Mouse (Mus musculus): ENCODE results near the gene Eya2. TPM values are rescaled to one million over a fixed set of nuclear protein-coding genes. Genes with fewer than 3 reads are reported as not detected.
A peak's percentile ranks its signal among the peaks of the same experiment; 100 is the strongest.
"Not testable (repeated sequence)": the region's sequence is repeated elsewhere in the genome, so short reads cannot be mapped to it uniquely, and the experiment has no call there.

Gene Eya2
- polyA plus RNA-seq, 1 experiment: 6.0 TPM

DNA sequence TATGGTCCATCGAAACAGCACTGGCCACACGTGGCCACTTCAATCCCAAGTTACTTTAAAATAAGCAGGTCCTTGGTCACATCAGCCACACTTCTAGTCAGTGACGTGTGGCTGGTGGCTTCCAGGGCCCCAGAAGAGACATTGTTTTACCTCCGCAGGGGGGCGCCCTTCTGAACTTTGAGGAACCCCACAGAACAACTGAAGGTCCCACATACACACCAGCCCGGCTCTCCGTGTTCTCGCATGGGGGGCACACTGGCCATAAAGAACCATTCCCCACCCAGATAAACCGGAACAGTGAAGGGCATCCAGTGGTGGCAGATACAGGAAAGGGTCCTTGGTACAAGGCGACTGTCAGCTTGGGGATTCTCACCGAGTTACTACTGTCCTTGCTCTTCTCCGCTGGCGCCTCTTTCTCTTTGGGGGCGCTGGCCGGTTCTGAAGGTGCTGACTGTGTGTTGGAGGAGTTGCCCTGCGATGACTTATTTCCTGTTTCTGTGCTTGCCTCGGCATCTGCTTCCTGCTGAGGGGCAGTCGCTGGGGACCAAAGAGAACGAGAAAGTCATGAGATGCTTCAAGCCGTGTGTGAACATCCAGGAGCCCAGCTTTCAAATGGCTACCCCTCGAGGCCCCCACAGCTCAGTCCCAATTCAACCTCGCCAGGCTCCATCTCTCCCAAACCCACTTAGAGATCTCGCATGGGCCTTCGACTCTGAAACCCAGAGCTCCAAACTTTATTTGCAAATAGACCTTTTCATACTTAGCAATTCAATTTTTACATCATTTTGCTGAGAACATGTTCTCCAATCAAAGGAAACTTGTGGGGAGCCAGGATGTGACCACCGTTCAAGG, 197.8 kb downstream of the Eya2 start:
- peak overlapping the region; percentile 65 for H3K27ac ChIP-seq (ENCODE audit: insufficient read depth, low read length)
- no peak for TF ChIP-seq POLR2A (IDR thresholded peaks at IDR 0.05; ENCODE audit: low read depth, low read length)
- TF ChIP-seq CTCF (IDR thresholded peaks at IDR 0.05; ENCODE audit: extremely low read depth, insufficient read depth, insufficient read length, insufficient replicate concordance): no peak
- peaks cover 46% of the 10 kb centered on the region for H3K36me3 ChIP-seq (ENCODE audit: control insufficient read depth, insufficient read depth, low read length)
- H3K27me3 ChIP-seq (ENCODE audit: control insufficient read depth, insufficient read depth, low read length): no peaks in the 10 kb centered on the region
- H3K4me3 ChIP-seq (ENCODE audit: extremely low read depth, insufficient read depth, insufficient read length): no peak overlapping the region
- H3K4me1 ChIP-seq (ENCODE audit: control insufficient read depth, insufficient read depth, insufficient read length): peaks cover 10% of the 10 kb centered on the region; the same call in 1 of the 2 replicates
- DNase-seq (ENCODE audit: low read depth in 1 of 2, low spot score in 2 of 2): peak; percentile 26 to 59
- 35% methylated on average over 25 of the region's 25 CpGs for WGBS

DNA sequence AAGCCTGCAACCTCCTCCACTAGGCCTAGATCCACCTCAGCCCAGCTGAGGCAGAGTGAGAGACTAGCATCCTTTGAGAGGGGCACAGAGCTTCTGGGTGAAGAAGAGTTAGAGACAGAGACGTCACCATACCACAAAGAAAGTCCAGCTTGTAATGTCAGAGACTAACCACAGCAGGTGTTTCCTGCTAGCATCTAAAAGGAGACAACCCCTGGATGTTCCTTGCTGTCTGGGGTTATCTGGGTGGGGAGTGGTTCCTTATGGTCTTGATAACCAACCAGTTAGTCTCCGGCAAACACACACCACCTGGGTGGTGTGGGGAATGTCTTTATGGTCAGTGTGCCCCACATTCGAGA, 198.4 kb downstream of the Eya2 start:
- H3K36me3 ChIP-seq (ENCODE audit: control insufficient read depth, insufficient read depth, low read length): peaks cover 50% of the 10 kb centered on the region
- peak in 1 of 2 experiments; percentile 49 for DNase-seq (ENCODE audit: low read depth in 1 of 2, low spot score in 2 of 2)
- peaks cover 10% of the 10 kb centered on the region; the same call in 1 of the 2 replicates for H3K4me1 ChIP-seq (ENCODE audit: control insufficient read depth, insufficient read depth, insufficient read length)
- H3K27ac ChIP-seq (ENCODE audit: insufficient read depth, low read length): peak overlapping the region; percentile 65
- no peaks in the 10 kb centered on the region for H3K27me3 ChIP-seq (ENCODE audit: control insufficient read depth, insufficient read depth, low read length)
- WGBS: 6% methylated on average over 3 of the region's 3 CpGs
- no peak for TF ChIP-seq CTCF (IDR thresholded peaks at IDR 0.05; ENCODE audit: extremely low read depth, insufficient read depth, insufficient read length, insufficient replicate concordance)
- TF ChIP-seq POLR2A (IDR thresholded peaks at IDR 0.05; ENCODE audit: low read depth, low read length): no peak
- H3K4me3 ChIP-seq (ENCODE audit: extremely low read depth, insufficient read depth, insufficient read length): no peak overlapping the region

DNA sequence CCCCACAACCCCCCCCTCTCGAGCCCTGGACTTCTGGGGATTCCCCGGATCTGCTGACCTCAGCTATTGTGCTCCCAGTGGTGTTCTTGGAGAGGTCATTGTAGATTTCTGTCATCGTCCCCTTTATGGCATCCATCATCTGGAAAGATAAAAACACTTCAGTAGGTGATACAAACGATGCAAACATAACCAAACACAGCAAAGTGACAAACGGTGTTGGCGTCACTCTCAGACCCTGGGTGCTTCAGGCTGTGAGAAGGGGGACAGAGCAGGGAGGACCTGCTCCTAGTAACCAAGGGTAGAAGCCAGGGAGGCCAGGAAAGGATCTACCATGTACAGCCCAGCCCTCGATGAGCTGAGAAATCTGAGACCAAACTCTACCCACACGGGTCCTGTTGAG, 203.0 kb downstream of the Eya2 start:
- H3K27ac ChIP-seq (ENCODE audit: insufficient read depth, low read length): no peak overlapping the region
- no peak overlapping the region for H3K4me3 ChIP-seq (ENCODE audit: extremely low read depth, insufficient read depth, insufficient read length)
- TF ChIP-seq POLR2A (IDR thresholded peaks at IDR 0.05; ENCODE audit: low read depth, low read length): no peak
- TF ChIP-seq CTCF (IDR thresholded peaks at IDR 0.05; ENCODE audit: extremely low read depth, insufficient read depth, insufficient read length, insufficient replicate concordance): no peak
- 89% methylated on average over 8 of the region's 8 CpGs for WGBS
- DNase-seq (ENCODE audit: low read depth in 1 of 2, low spot score in 2 of 2): no peak
- no peaks in the 10 kb centered on the region for H3K27me3 ChIP-seq (ENCODE audit: control insufficient read depth, insufficient read depth, low read length)
- peaks cover 36% of the 10 kb centered on the region for H3K36me3 ChIP-seq (ENCODE audit: control insufficient read depth, insufficient read depth, low read length)
- peaks cover 3% of the 10 kb centered on the region; the same call in 1 of the 2 replicates for H3K4me1 ChIP-seq (ENCODE audit: control insufficient read depth, insufficient read depth, insufficient read length)

DNA sequence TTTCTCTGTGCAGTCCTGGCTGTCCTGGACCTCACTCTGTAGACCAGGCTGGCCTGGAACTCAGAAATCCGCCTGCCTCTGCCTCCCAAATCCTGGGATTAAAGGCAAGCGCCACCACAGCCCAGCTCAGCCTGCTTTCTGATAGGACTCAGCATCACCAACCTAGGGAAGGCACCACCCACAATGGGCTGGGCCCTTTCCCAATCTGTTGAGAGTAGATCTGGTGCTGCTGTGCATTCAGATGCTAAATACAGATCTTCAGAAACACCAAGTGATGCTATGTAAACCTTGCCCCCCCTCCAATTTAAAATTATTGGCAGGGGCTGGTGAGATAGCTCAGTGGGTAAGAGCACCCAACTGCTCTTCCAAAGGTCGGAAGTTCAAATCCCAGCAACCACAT, 205.3 kb downstream of the Eya2 start:
- 97% methylated on average over 3 of the region's 3 CpGs for WGBS
- peaks cover 42% of the 10 kb centered on the region for H3K36me3 ChIP-seq (ENCODE audit: control insufficient read depth, insufficient read depth, low read length)
- H3K27ac ChIP-seq (ENCODE audit: insufficient read depth, low read length); H3K4me3 ChIP-seq (ENCODE audit: extremely low read depth, insufficient read depth, insufficient read length); H3K4me1 ChIP-seq (ENCODE audit: control insufficient read depth, insufficient read depth, insufficient read length); DNase-seq (ENCODE audit: low read depth in 1 of 2, low spot score in 2 of 2); H3K27me3 ChIP-seq (ENCODE audit: control insufficient read depth, insufficient read depth, low read length): not testable (repeated sequence)

DNA sequence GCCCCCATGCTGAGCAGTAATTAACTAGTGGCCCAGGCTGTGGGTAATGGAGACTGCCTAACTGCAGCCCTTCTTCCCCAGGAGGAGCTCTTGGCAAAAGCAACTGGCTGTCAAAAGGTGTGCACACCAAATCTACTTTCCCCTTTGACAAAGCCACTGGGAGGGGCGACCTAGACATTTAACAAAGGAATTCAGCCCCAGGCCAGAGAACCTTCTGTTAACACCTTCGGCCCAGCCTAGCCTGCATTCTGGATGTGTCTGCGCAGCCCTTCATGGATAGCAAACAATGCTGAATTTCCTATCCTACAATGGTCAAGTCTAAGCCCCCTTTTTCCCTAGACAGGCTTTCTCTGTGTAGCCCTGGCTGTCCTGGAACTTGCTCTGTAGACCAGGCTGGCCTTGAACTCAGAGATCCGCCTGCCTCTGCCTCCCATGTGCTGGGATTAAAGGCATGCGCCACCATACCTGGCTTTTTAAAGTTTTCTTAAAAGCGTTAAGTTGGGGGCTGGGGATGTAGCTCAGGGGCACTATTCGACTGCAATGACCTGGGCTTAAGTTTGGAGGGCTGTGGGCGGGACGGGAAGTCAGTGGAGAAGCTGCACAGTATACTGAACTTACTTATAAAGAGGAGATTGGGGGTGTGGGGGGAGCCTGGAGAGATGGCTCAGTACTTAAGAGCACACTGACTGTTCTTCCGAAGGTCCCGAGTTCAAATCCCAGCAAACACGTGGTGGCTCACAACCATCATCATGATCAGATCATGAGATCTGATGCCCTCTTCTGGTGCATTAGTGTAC, 213.5 kb downstream of the Eya2 start:
- no peak for DNase-seq (ENCODE audit: low read depth in 1 of 2, low spot score in 2 of 2)
- Histone ChIP-seq H3K4me1 (ENCODE audit: control insufficient read depth, insufficient read depth, insufficient read length) (no peaks in the 10 kb centered on the region), H3K27me3 (ENCODE audit: control insufficient read depth, insufficient read depth, low read length) (no peaks in the 10 kb centered on the region), H3K4me3 (ENCODE audit: extremely low read depth, insufficient read depth, insufficient read length) (no peak overlapping the region), H3K27ac (ENCODE audit: insufficient read depth, low read length) (no peak overlapping the region), H3K36me3 (ENCODE audit: control insufficient read depth, insufficient read depth, low read length) (peaks cover 57% of the 10 kb centered on the region)
- 96% methylated on average over 12 of the region's 12 CpGs for WGBS
- TF ChIP-seq CTCF (IDR thresholded peaks at IDR 0.05; ENCODE audit: extremely low read depth, insufficient read depth, insufficient read length, insufficient replicate concordance): no peak
- no peak for TF ChIP-seq POLR2A (IDR thresholded peaks at IDR 0.05; ENCODE audit: low read depth, low read length)

DNA sequence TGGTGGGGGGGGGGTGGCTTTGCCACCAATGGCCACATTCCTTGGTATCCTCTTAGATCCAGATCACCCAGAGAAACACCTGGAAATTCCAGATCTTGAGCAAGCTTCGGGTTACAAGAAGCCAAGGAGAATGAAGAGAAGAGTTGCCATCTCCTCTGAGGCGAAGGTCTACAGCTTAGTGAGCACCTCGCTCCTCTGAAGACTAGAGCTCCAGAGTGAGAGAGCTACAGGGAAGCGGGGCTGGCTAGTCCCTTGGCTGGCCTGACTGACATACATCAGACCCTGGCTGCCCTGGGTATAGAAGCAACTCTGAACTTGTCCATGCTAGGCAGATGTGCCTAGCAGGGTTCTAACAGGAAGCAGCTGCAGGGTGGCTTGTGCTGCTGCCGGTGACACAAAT, 214.3 kb downstream of the Eya2 start:
- Histone ChIP-seq H3K36me3 (ENCODE audit: control insufficient read depth, insufficient read depth, low read length) (peaks cover 59% of the 10 kb centered on the region), H3K27ac (ENCODE audit: insufficient read depth, low read length) (no peak overlapping the region), H3K27me3 (ENCODE audit: control insufficient read depth, insufficient read depth, low read length) (no peaks in the 10 kb centered on the region), H3K4me1 (ENCODE audit: control insufficient read depth, insufficient read depth, insufficient read length) (no peaks in the 10 kb centered on the region), H3K4me3 (ENCODE audit: extremely low read depth, insufficient read depth, insufficient read length) (no peak overlapping the region)
- 90% methylated on average over 5 of the region's 5 CpGs for WGBS
- no peak for TF ChIP-seq POLR2A (IDR thresholded peaks at IDR 0.05; ENCODE audit: low read depth, low read length)
- no peak for DNase-seq (ENCODE audit: low read depth in 1 of 2, low spot score in 2 of 2)
